Mouse (Mus musculus): Measurements from ENCODE around the gene Tjp3.

DNA sequence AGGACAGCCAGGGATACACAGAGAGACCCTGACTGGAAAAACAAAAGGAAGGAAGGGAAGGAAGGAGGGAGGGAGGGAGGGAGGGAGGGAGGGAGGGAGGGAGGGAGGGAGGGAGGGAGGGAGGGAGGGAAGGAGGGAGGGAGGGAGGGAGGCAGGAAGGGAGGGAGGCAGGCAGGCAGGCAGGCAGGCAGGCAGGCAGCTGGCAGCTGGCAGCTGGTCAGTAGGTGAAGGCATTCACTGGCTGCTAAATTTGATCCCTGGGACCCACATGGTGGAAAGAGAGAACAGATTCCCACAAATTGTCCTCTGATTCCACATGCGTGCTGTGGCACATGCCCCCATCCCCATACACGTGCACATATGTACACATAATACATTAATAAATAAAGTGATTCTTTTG, 52.8 kb downstream of the Tjp3 start:
- TF ChIP-seq POLR2A (IDR thresholded peaks at IDR 0.05; ENCODE audit: insufficient read depth, low read length) = no peak
- TF ChIP-seq EP300 (IDR thresholded peaks at IDR 0.05; ENCODE audit: insufficient read depth, low read depth, low read length) = no peak

Data from ES-Bruce4 (cell line).